Mouse (Mus musculus) adrenal gland, adult 8-10 months (tissue): ENCODE data around the gene Mark4. TPM values are rescaled to one million over a fixed set of nuclear protein-coding genes. Genes with fewer than 3 reads are reported as not detected.

Experiments used
- DNase-seq: peaks from one replicate; pipeline ENCODE4 v3.0.0; 2022
- total RNA-seq, 4 experiments: library from RNA; stranded (reverse); gene quantifications; 2 replicates each; pipeline ENCODE4 v1.2.4; 2022

Mark4 gene
- total RNA-seq, 4 experiments from 2014 or later = 44.4 to 53.9 (median 47.6) TPM

DNA sequence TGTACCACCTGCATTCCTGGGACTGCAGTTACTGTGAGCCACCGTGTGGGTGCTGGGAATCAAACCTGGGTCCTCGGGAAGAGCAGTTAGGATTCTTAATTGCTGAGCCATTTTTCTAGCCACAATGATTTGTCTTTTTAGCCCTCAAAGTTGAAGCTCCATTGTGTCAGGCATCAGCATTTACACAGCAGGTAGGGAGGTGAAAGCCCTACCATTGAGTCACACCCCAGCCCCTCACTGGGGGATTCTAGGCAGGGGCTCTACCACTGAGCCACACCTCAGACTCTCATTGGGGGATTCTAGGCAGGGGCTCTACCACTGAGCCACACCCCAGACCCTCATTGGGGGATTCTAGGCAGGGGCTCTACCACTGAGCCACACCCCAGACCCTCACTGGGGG lies 22.3 kb downstream of the Mark4 start:
- no peak for DNase-seq

DNA sequence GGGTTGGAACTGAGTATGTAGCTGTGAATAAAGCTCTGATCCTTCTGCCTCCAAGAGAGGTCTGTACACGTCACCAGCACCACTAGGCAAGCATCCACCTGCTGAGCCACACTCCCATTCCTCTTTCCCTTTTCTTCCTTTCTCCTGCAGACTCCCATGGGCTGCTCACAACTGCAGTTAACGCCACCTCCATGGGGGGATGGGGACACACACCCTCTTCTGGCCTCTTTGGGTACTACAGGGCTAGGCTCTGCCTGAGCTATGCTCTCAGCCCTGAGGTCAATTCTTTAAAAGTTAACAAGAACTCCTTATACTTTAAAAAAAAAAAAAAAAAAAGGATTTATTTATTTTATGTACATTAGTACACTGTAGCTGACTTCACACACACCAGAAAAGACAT lies 26.1 kb downstream of the Mark4 start:
- DNase-seq = no peak

DNA sequence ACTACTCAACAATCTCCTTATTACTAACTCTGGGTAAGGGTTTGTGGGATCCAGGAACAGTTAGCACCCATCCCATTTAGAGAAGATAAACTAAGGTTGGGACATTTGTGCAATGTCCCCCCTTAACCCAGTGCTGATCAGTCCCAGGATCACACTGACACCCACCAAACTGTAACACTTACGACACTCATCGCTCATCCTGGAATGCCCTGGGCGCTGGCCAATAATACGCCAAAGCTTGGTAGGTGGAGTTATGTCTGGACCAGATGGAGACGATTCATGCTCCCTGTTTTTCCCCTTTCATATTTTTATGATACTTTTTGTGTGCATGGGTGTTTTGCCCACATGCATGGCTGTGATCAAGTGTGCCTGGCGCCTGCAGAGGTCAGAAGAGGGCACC lies 28.2 kb downstream of the Mark4 start:
- no peak for DNase-seq

DNA sequence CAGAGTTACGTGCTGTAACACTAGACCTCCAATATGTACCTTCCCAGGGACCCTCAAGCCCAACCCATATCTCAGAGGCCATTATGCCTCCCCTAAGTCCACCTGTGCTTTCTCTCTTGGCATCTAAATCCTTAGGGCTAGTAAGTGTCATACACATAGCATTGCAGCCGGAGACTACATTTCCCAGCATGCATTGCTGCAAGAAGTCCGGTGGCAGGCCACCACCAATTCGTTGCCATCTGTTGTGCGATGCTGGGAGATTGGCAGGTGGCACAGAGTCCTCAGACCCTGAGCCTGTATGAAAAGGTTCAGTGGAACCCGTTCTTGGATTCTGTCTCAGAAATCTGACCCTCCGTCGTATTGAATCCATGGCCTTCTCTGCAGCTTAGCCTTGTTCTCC lies 28.9 kb downstream of the Mark4 start:
- DNase-seq = no peak

DNA sequence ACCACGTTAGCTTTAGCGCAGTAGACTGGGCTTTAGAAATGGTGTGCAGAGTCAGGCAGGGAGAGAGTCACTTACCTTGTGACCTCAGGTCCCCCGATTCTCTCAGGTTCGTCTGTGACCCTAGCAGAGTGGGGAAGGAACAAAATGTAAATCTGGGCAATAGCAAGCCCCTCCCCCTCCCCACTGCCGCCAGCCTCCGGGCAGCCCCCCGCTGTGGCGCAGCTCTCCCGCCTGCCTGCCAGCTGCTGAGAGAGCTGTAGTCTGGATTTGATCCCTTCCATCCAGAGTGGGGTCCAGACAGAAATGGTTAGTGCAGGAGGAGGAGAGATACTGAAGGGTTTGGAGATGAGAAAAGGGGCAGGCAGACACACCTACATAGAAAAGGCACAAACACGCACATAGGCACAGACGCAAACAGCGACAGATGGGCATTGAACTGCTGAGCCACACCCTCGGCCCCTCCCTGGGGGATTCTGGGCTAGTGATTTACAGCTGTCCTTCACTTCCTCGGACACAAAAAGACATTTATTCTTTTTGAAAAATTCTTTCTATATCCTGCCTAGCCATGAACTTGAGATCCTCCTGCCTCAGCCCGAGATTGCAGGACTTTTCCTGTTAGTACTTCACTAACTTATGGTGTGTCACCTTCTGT lies 30.5 kb downstream of the Mark4 start:
- no peak for DNase-seq

DNA sequence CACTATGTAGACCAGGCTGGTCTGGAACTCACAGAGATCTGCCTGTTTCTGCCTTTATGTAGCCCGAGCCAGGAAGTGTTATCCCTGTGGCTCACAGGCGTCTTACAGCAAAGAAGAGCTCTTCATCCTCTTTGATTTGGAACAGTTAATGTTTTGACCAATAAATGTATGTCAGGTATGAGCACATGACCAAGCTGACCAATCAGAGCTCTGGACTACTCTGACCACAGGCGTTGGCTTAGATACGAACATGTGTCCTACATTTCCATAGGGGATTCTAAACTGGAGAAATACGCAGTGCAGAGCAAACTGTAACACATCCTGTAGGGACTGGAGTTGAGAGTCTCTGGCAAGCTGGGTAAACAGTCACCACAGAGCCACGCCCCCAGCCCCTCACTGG lies 31.7 kb downstream of the Mark4 start:
- no peak for DNase-seq

DNA sequence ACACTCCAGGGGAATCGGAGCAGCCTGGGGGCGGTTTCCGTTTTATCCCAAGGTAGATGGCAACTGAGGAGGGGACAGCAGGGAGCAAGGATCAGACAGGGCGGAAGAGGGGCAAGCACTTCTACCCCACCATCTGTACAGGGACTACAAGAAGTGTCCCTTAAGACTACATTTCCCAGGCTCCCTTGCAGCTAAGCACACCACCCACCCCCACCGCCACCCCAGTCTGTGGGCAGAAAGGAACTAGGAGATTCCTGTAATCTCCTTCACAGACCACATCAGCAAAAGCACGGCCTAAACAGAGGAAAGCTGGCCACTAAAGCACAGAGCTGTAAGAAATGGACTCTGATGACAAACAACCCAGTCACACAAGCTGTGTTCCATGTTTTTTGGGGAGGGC lies 32.3 kb downstream of the Mark4 start:
- DNase-seq = no peak

DNA sequence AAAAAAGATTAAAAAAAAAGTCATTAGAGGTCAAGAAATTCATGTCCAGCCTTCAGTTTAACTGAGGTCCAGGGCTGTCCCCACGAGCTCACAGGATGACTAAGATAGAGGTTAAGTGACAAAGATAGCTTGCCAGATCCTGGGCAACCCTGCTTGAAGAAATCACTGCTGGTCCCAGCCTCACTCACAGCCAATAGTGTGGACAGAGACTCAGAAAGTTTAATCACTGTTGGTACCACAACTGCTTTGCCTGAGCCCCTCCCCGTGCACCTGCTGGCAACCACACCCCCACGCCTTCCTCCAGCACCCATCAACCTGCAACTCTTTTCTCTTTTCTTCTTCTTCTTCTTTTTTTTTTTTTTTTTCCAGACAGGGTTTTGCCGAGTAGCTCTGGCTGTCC lies 34.6 kb downstream of the Mark4 start:
- no peak for DNase-seq

DNA sequence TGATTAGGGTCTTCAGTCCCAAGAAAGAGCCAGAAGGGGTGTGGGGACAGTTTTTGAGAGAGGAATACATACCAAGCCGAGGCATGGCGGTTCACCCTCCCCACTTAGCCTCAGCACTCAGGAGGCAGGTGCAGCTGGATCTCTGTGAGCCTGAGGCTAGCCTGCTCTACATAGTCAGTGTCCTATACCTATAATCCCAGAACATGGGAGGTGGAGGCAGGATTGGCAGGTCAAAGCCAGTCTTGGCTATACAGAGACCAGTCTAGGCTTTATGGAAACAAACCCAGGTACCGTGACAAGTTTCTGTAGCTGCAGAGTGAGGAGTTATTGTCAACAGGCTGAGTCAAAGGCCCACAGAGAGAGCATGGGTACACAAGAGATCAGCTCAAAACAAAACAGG lies 35.5 kb downstream of the Mark4 start:
- no peak for DNase-seq

DNA sequence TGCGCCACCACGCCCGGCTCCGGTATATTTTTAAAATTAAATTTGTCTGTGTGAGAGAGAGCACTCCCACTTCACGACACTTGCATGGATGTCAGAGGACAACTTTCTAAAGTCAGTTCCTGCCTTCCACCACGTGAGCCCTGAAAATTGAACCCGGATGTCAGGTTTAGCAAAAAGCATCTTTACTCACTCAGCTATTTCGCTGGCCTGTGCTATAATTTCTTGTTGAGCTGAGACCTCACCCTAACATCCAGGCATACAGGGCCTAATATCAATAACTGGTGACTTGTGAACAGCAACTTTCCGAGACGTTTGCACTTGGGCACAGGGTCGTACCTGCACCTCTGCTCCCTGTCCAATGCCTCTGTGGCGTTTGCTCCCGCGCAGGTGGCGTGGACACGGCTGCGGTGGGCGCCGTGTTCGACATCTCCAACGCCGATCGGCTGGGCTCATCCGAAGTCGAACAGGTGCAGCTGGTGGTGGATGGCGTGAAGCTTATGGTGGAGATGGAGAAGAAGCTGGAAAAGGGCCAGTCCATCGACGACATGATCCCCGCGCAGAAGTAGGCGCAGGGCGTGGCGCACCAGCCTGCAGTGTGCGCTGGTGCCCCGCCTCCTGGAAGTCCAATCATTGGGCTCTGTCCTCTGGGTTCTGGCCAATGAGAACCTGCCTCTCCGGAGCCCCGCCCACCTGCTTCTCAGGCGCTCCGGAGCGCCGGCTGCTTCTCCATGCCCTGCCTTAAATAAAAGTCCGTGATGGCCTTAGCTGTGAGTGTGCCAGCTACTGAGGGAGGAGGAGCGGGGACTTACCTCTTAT lies 37.6 kb downstream of the Mark4 start:
- peak; percentile 89 for DNase-seq

DNA sequence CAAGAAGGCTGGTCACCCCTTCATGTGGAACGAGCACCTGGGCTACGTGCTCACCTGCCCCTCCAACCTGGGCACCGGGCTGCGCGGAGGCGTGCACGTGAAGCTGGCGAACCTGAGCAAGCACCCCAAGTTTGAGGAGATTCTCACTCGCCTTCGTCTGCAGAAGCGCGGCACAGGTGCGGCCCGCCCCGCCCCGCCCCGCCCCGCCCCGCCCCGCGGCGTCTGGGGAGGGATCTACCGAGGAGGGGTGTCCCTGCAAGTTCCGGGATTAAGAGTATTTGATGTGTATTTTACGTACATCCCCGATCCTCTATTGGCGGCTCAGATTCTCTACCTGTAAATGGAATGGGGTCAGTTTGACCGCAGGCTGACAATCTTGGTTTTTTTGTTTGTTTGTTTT lies 38.5 kb downstream of the Mark4 start:
- no peak for DNase-seq

DNA sequence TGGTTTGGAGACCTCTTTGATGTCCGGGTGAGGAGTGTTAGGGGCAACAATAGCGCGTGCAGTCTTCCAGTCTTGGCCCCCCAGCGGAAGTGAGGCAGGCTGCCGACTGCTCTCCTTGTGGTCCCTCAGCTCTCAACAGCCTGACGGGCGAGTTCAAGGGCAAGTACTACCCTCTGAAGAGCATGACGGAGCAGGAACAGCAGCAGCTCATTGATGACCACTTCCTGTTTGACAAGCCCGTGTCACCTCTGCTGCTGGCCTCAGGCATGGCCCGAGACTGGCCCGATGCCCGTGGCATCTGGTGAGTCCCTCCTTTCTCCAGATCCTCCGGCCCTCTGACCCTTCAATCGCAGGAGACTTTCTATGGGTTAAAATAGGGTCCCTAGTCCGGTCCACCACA lies 42.0 kb downstream of the Mark4 start:
- no peak for DNase-seq

DNA sequence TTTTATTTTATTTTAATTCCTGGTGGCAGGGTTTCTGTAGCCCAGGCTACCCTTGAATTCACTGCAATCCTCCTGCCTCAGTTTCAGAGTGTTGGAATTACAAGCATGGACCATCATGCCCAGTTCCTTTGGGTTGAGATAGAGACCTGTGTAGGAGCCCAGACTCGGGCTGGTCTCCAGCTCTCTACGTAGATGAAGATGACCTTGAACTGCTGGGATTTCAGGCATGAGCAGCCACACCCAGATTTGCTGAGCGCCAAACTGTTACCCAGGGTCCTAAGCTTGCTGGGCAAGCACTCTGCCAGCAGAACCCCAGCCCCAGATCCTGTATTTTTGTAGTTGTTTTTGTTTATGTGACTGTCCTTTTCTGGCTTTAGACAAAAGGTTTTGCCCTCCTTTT lies 45.1 kb downstream of the Mark4 start:
- DNase-seq = no peak

DNA sequence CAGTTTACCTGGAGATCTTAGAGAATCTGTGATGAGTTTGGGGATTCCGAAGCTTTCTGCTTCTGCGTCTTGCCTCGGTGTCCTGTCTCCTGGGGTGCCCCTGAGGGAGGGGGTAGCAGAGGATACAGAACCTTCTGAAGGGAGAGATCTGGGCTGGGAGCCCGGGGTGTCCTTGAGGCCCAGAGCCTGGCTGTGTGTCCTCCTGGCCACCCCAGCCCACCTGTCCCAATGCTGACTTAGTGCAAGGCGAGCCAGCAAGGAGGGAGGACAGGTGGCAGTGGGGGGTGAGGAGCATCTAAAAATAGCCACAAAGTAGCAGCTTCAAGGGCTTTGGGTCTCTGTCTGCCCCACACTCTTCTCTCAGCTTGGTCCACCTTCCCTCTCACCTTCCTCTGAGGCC lies 46.8 kb downstream of the Mark4 start:
- no peak for DNase-seq

DNA sequence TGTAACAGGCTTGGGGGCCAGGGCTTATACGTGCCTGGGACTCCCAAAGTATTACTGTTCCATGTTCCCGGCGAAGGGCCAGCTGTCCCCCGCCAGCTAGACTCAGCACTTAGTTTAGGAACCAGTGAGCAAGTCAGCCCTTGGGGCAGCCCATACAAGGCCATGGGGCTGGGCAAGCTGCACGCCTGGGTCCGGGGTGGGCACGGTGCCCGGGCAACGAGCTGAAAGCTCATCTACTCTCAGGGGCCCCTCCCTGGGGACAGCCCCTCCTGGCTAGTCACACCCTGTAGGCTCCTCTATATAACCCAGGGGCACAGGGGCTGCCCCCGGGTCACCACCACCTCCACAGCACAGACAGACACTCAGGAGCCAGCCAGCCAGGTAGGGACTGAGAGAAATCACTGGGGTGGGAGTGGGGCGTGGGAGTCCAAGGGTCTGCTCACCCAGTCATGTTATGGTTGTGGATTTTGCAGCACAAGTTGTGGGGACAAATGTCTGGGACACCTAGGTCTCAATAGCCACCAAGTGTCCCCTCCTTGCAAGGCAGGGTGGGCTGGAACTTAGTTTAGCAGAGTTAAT lies 47.8 kb downstream of the Mark4 start:
- DNase-seq = peak; percentile 65

DNA sequence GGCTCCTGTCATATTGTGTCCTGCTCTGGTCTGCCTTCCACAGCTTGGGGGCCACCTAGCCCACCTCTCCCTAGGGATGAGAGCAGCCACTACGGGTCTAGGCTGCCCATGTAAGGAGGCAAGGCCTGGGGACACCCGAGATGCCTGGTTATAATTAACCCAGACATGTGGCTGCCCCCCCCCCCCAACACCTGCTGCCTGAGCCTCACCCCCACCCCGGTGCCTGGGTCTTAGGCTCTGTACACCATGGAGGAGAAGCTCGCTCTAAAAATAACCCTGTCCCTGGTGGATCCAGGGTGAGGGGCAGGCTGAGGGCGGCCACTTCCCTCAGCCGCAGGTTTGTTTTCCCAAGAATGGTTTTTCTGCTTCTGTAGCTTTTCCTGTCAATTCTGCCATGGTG lies 48.9 kb downstream of the Mark4 start:
- no peak for DNase-seq

DNA sequence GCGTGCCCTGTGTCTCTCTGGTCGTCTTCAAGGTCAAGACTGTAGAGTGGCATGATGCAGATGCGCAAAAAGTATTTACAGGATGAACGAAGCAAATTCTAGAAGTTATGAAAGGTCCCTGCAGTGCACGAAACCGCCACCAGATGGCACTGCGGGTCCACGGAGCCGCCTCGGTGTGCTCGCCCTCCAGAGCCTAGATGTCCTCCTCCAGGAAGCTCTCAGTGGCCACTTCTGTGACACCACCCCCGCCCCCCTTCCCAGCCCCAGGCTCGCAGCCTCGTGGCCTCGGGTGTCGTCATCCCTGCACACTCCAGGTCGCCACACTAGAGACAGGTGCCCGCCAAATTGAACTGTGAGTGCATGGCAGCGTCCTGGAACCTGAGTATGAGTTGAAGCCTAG lies 53.2 kb downstream of the Mark4 start:
- DNase-seq = peak; percentile 59

DNA sequence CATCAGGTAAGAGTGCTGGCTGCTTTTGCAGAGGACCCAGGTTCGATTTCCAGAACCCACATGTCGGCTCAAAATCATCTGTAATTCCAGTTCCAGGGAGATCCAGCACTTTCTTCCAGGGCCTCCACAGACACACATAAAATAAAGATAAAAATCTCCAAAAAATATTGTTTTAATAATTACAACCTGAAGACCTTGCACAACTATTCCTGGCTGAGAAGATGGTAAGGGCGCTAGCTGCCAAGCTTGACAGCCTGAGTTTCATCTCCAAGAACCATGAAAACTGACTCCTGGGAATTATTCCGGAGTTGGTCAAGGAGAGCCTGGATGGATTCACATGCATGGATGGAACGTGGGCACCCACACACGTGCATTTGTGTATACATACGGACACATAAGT lies 54.1 kb downstream of the Mark4 start, which contains the start of gene Ckm:
Gene Ckm, plus strand, starts transcription at position 301 of the 400 bp plus-strand sequence.
- DNase-seq = no peak

DNA sequence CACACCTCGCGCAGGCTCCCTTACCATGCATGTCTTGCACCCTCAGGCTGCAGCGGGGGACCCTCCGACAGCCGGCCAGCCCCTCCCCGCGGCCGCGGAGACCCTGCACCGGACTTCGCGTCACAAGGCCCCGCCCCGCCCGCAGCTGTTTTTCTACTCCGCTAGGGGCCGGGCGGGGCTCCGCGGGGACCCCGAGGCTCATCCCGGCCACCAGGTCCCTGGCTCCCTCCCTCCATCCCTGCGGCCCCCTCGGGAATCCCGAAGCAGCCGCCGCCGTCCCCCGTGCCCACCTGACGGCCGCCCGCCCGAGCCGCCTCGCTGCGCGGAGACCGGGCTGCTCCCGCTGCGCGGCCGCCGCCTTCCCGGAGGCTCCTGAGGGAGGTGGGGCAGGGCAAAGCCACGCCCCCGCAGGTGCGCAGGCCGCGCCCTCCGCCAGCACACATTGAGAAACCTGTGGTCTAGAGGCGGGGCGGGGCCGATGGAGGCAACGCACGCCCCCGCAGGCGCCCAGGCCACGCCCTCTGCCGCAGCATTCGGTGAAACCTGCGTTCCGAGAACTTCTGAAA lies 54.8 kb downstream of the Mark4 start, which contains the start of gene Klc3:
Gene Klc3, minus strand, starts transcription at position 374 of the 566 bp plus-strand sequence.
- no peak for DNase-seq

DNA sequence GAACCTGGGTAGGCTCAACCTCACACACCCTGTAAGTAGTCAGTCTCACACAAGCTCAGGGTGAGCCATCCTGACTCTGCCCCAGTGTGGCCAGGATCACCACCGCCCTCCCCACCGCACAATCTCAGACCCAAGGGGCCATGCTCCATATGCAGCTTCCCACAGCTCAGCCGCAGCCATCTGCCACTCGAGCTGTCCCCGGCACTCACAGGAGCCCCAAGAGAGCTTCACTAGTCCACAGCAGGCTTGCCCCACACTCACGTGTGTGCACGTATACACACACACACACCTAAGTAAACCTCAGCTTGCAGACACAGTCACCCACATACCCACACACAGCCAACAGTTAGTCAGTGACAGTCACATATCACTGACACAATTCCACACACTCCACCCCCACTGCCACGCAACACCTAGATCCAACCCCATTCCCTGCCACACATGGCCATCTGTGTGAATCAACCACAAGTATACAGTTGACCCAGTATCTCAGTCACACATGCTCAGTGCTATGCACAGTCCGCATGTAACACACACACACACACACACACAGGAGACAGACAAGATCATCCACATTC lies 56.0 kb downstream of the Mark4 start:
- no peak for DNase-seq

DNA sequence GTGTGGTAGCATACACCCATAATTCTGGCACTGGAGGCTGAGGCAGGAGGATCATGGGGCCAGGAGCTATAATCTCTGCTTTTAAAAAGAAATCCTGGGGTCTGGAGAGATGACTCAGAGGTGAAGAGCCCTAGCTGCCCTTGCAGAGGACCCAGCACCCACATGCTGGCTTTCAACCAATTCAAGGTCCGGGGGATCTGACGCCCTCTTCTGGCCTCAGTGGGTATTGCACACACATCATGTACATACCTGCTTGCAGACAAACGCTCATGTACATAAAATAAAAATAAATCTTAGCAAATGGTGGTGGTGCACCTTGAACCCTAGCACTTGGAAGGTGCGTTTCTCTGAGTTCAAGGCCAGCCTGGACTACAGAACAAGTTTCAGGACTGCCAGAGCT lies 57.7 kb downstream of the Mark4 start:
- DNase-seq = no peak

DNA sequence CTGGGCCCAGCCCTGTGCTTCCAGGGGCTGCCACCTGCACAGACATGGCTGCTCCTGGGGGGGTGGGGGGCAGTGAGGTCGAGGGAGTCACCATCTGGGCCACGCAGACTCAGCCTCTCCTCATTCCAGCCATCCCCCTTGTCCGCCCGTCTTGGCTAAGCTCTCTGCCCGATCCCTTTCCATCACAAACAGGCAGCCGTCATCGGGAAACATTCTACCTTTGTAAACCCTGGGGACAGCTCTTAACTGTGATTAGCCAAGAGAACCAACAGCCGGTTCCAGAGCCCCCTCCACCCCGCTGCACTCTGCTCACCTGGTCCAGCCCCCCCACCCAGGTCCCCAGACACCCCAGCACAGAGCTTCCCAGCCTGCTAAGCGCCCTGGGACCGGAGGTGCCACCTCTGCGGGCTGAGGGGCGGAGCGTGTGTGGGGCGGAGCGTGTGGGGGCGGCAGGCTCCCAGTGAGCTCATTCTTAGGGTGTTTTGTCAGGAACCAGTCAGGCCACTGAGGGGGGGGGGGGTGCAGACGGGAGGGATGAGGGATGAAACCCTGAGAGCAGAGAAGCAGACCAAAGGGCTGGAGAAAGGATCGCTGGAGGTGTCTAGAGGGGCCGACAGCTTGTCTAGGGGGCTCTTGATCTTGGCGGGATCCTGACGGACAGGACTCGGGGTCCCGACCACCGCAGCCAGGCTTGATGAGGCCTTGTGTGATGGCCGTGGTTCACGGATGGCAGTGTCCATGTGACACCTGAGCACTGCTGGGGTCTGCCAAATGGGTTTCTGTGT lies 58.9 kb downstream of the Mark4 start:
- DNase-seq = no peak
